Mouse (Mus musculus) CD4-positive, CD25-positive, alpha-beta regulatory T cell (primary cell): ENCODE measurements around the gene Zfp626. TPM values are rescaled to one million over a fixed set of nuclear protein-coding genes. Genes with fewer than 3 reads are reported as not detected.

Experiments
- polyA plus RNA-seq: library from polyadenylated mRNA; unstranded; fragments of 100-300 nt; shearing (Covaris generic); gene quantifications from one replicate; pipeline ENCODE4 v1.2.1, GENCODE M21; 2017

Gene Zfp626
- polyA plus RNA-seq = 3.1 TPM

DNA sequence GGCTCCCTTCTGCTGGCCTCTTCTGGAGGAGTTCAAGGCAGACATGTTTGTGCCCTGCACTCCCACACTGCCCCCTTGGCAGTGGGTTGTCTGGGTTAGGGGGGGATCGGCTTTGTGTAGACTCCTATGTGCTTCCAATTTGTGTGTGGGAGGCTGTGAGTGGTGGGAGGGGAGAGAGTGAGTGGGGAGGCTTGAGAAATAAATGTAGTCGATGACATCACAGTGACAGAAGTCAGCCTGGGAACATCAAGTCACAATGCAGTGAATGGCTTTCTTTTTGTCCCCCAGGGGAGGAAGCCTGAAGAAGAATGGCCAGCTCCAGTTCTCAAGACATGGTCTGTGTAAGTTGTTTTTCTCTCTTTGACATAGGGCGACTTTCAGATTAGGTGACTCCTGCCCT is at the start of gene Zfp626:
Gene Zfp626 (plus strand): TSS at position 301 of the 400 bp plus-strand sequence.

DNA sequence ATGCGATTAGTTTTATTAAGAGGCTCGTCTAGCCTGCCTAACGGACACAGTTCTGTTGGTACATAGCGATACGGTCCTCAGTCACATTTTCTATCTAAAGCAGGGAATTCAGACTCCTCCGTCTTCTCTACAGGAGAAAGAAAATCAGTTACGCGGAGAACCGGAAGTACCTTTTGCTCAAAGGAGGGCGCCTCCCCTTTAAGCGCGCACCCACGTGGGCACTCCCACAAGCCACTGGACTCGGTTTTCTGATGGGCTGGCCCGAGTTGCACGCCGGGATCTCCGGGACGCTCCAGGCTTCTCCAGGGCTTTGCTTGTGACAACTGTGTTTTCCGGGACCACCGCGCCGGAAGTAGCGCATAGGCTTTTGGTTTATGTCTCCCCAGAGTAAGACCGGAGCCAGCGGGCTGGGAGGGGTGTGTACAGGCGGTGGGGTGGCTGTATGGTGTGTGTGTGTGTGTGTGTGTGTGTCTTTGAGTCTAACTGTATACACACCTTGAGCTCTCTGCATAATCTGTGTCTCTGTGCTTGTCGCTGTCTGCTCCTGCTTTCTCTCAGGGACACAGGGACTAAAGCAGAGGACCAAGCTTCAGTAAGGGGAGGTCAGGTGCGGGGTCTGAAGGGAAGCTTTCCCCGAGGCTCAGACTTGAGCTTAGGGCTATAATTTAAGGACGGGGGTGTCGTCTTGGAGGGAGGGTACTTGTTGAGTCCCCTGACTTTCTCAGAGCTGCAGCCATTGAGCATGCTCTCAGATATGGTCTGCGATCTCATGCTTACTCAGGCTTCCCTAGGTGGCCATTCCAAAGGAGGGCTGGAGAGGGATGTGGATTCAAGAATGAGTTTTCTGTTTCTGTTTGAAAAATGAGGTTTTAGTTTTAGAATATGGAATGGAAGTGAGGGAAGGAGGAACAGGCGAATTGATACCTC is 31.6 kb downstream of the Zfp626 start, which contains the start of gene Zfp59:
Gene Zfp59 (plus strand): TSS at position 285 of the 927 bp plus-strand sequence.

DNA sequence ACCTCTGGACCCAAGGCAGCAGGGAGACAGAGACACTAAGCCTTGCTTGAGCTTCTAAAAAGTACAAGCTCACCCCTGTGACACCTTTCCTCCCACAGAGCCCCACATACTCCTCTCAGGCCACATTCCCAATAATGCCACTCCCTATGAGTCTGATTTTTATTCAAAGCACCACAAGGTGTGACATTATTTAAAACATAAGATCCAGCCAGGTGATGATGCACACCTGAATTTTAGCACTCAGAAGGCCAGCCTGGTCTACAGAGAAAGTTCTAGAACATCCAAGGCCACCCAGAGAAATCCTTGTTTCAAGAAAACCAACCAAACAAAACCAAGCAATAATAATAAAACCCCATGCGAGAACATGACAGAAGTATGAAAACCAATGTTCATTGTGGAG is 50.2 kb downstream of the Zfp626 start, which contains the start of gene Zfp607a:
Gene Zfp607a (plus strand): TSS at position 301 of the 400 bp plus-strand sequence.

Other genes starting within 250 kb of the Zfp626 start
- gene Akt2, start 215.6 kb upstream of the Zfp626 start, polyA plus RNA-seq = 84.5 TPM
- not detected for gene Ttc9b, start 153.3 kb upstream of the Zfp626 start, polyA plus RNA-seq
- 18.4 TPM for gene Map3k10, start 132.6 kb upstream of the Zfp626 start, polyA plus RNA-seq
- 4.3 TPM for gene Zfp607b, start 117.9 kb upstream of the Zfp626 start, polyA plus RNA-seq
- 17.3 TPM for gene Zfp60, start 75.8 kb upstream of the Zfp626 start, polyA plus RNA-seq
- gene Zfp59, start 31.4 kb downstream of the Zfp626 start, polyA plus RNA-seq = 9.7 TPM
- 10.6 TPM for gene Zfp607a, start 50.3 kb downstream of the Zfp626 start, polyA plus RNA-seq
- 9.2 TPM for gene Zfp974, start 122.3 kb downstream of the Zfp626 start, polyA plus RNA-seq
- gene Zfp780b, start 172.0 kb downstream of the Zfp626 start, polyA plus RNA-seq = 11.0 TPM
- gene Zfp850, start 206.9 kb downstream of the Zfp626 start, polyA plus RNA-seq = 5.6 TPM
- 208 TPM for gene Psmc4, start 242.9 kb downstream of the Zfp626 start, polyA plus RNA-seq